Mouse (Mus musculus): Measurements from ENCODE around the gene Arhgef6. TPM values are rescaled to one million over a fixed set of nuclear protein-coding genes. Genes with fewer than 3 reads are reported as not detected.
A peak's percentile ranks its signal among the peaks of the same experiment; 100 is the strongest.

Arhgef6 gene
- polyA plus RNA-seq (2012; rRNA removed): 13.4 and 17.1 TPM in 2 replicates

DNA sequence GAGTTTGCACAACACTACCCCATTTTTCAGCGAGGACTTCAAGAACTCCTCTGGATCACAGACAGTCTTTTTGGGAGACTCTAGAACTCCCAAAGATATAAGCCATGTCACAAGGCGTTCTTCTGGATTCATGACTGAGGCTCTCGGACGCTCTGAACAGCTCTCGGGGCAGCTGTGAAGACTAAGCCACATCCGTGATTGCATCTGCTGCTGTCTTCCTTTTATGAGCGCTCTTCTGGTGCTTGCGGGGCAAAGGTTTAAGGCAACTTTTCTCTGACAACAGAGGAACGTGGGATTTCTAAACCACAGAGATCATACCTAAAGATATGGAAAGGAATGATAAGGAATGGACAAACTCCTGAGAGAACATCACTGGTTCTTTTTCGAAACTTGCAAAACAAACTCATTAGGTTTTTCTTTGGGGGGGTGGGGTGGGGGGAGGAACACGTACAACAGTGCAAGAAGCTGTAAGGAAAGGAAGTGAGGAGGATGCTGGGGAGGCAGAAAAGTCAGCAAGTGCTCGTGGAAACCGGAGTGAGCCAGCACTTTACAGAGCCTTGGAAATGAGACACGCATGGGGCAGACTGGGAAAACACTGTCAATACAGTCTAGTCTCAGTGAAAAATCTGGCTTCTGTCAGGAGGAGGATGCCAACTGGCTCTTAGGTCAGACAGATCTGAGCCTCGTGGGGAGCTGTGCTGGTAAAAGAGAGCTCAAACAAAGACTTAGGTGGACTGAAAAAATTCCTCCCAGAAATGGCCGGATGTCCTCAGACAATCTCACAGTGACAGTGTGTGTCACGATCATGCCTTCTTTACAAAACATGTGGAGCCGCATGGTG is at the start of gene Arhgef6:
Gene Arhgef6, minus strand, starts transcription at position 359 of the 841 bp plus-strand sequence.
- TF ChIP-seq CTCF (IDR thresholded peaks at IDR 0.05; ENCODE audit: extremely low read depth, insufficient read depth, low read length) (no peak), POLR2A (IDR thresholded peaks at IDR 0.05; ENCODE audit: extremely low read depth, insufficient read depth, low read length) (no peak)
- H3K27ac ChIP-seq (ENCODE audit: insufficient read depth, low read length): peak within 1 kb of the TSS; percentile 81; the same call in 1 of the 2 replicates
- no peaks in the 10 kb centered on the region; the same call in 1 of the 2 replicates for H3K4me1 ChIP-seq (ENCODE audit: control insufficient read depth, insufficient read depth, low read length)
- H3K4me3 ChIP-seq (ENCODE audit: insufficient read depth, low read length): no peak within 1 kb of the TSS

- Histone ChIP-seq H3K4me1 (ENCODE audit: control insufficient read depth, insufficient read depth, low read length) (no peaks in the 10 kb centered on the region), H3K27ac (ENCODE audit: insufficient read depth, low read length) (no peak overlapping the region), H3K4me3 (ENCODE audit: insufficient read depth, low read length) (no peak overlapping the region)
- TF ChIP-seq CTCF (IDR thresholded peaks at IDR 0.05; ENCODE audit: extremely low read depth, insufficient read depth, low read length) (no peak), POLR2A (IDR thresholded peaks at IDR 0.05; ENCODE audit: extremely low read depth, insufficient read depth, low read length) (no peak)
These were observed 42.4 kb upstream of the Arhgef6 start for GRCm38 (mm10) chrX:57380915-57381314.

DNA sequence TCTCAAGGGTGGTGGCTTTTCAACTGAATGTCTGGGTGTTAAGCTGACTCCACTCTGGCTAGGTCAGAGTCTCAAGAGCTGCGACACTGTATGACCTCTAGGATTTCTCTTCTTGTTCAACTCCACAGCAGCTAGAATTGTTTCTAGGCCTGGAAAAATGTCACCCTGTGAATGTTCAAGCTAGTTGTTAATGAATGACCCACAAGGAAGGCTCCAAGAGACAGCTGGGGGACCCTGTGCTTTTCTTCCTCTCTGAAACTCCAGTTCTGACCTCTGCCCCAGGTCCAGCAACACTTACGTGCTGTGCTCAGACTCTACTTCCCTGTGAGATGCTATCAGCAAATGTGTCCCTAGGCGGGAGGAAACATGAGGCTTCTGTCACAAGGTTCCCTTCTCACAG is 40.0 kb upstream of the Arhgef6 start:
- H3K4me3 ChIP-seq (ENCODE audit: insufficient read depth, low read length): no peak overlapping the region
- no peak for TF ChIP-seq CTCF (IDR thresholded peaks at IDR 0.05; ENCODE audit: extremely low read depth, insufficient read depth, low read length)
- H3K27ac ChIP-seq (ENCODE audit: insufficient read depth, low read length): no peak overlapping the region
- H3K4me1 ChIP-seq (ENCODE audit: control insufficient read depth, insufficient read depth, low read length): no peaks in the 10 kb centered on the region

DNA sequence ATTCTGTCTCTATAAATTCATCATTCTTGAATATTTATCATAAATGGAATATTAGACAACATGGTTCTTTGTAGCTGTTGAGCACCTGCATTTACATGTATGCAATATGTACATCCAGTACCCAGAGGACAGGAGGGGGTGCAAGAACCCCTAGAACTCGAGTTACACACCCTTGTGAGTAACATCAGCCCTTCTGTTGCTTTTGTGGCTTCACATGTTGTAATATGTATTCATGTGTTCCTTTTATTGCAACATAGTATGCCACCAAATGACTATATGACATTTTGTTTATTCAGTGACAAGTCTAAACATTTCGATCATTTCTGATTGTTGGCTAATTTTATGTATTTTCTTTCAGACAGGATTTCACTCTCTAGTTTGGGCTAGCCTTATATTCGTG is 38.6 kb upstream of the Arhgef6 start:
- no peak overlapping the region for H3K27ac ChIP-seq (ENCODE audit: insufficient read depth, low read length)
- H3K4me1 ChIP-seq (ENCODE audit: control insufficient read depth, insufficient read depth, low read length): no peaks in the 10 kb centered on the region
- TF ChIP-seq POLR2A (IDR thresholded peaks at IDR 0.05; ENCODE audit: extremely low read depth, insufficient read depth, low read length) (no peak), CTCF (IDR thresholded peaks at IDR 0.05; ENCODE audit: extremely low read depth, insufficient read depth, low read length) (no peak)
- H3K4me3 ChIP-seq (ENCODE audit: insufficient read depth, low read length): no peak overlapping the region

GRCm38 (mm10) chrX:57374029-57374428 is 35.5 kb upstream of the Arhgef6 start:
- Histone ChIP-seq H3K4me1 (ENCODE audit: control insufficient read depth, insufficient read depth, low read length) (no peaks in the 10 kb centered on the region), H3K4me3 (ENCODE audit: insufficient read depth, low read length) (no peak overlapping the region), H3K27ac (ENCODE audit: insufficient read depth, low read length) (no peak overlapping the region)
- no peak for TF ChIP-seq POLR2A (IDR thresholded peaks at IDR 0.05; ENCODE audit: extremely low read depth, insufficient read depth, low read length)
- no peak for TF ChIP-seq CTCF (IDR thresholded peaks at IDR 0.05; ENCODE audit: extremely low read depth, insufficient read depth, low read length)

GRCm38 (mm10) chrX:57373543-57373942 is 35.0 kb upstream of the Arhgef6 start:
- TF ChIP-seq POLR2A (IDR thresholded peaks at IDR 0.05; ENCODE audit: extremely low read depth, insufficient read depth, low read length): no peak
- no peak for TF ChIP-seq CTCF (IDR thresholded peaks at IDR 0.05; ENCODE audit: extremely low read depth, insufficient read depth, low read length)
- Histone ChIP-seq H3K27ac (ENCODE audit: insufficient read depth, low read length) (no peak overlapping the region), H3K4me3 (ENCODE audit: insufficient read depth, low read length) (no peak overlapping the region), H3K4me1 (ENCODE audit: control insufficient read depth, insufficient read depth, low read length) (no peaks in the 10 kb centered on the region)

- H3K27ac ChIP-seq (ENCODE audit: insufficient read depth, low read length): no peak overlapping the region
- TF ChIP-seq POLR2A (IDR thresholded peaks at IDR 0.05; ENCODE audit: extremely low read depth, insufficient read depth, low read length): no peak
- no peak for TF ChIP-seq CTCF (IDR thresholded peaks at IDR 0.05; ENCODE audit: extremely low read depth, insufficient read depth, low read length)
- no peaks in the 10 kb centered on the region for H3K4me1 ChIP-seq (ENCODE audit: control insufficient read depth, insufficient read depth, low read length)
- no peak overlapping the region for H3K4me3 ChIP-seq (ENCODE audit: insufficient read depth, low read length)
These were observed 34.4 kb upstream of the Arhgef6 start for GRCm38 (mm10) chrX:57372965-57373364.

- no peak for TF ChIP-seq CTCF (IDR thresholded peaks at IDR 0.05; ENCODE audit: extremely low read depth, insufficient read depth, low read length)
- Histone ChIP-seq H3K4me3 (ENCODE audit: insufficient read depth, low read length) (no peak overlapping the region), H3K27ac (ENCODE audit: insufficient read depth, low read length) (no peak overlapping the region), H3K4me1 (ENCODE audit: control insufficient read depth, insufficient read depth, low read length) (no peaks in the 10 kb centered on the region)
These were observed 26.5 kb upstream of the Arhgef6 start for GRCm38 (mm10) chrX:57364891-57365569.

DNA sequence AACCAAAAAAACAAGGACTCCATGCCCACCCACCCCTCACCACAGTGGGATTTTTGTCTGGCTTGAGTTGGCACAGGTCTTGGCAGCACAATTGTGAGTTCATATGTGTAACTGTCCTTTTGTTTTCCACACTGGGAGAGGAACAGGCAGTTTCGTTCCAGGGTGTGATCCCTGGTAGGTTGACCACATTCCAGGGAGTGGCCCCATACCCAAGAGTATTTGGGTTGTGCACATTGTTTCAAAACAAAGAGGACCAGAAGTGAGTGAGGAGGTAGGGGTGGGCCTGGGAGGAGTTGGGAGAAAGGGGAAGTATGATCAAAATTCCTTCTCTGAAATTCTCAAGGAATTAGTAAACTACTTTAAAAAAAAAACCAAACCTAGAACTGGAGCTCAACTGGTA is 20.8 kb upstream of the Arhgef6 start:
- H3K27ac ChIP-seq (ENCODE audit: insufficient read depth, low read length): no peak overlapping the region
- TF ChIP-seq CTCF (IDR thresholded peaks at IDR 0.05; ENCODE audit: extremely low read depth, insufficient read depth, low read length): no peak
- no peak for TF ChIP-seq POLR2A (IDR thresholded peaks at IDR 0.05; ENCODE audit: extremely low read depth, insufficient read depth, low read length)
- no peaks in the 10 kb centered on the region for H3K4me1 ChIP-seq (ENCODE audit: control insufficient read depth, insufficient read depth, low read length)
- no peak overlapping the region for H3K4me3 ChIP-seq (ENCODE audit: insufficient read depth, low read length)

DNA sequence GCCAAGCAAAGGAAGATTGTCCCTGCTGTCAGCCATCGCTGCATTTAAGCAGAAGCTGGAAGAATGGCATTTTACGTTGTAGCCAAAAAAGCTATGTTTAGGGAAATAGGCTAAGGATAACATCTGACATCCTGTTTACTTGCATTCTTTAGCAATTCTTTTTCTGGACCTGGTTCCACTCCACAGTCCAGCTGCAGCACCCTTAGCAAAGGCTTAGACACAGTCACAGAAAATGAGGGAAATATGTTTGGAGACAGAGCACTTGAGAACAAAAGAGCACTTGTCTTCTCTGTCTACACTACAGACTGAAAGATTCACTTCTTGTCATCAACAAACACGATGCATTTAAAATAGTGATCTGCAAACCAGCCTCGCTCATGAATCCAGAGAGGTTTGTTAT is 691 bp upstream of the Arhgef6 start:
- TF ChIP-seq CTCF (IDR thresholded peaks at IDR 0.05; ENCODE audit: extremely low read depth, insufficient read depth, low read length): no peak
- TF ChIP-seq POLR2A (IDR thresholded peaks at IDR 0.05; ENCODE audit: extremely low read depth, insufficient read depth, low read length): no peak
- peak overlapping the region; percentile 81; the same call in 1 of the 2 replicates for H3K27ac ChIP-seq (ENCODE audit: insufficient read depth, low read length)
- no peaks in the 10 kb centered on the region; the same call in 1 of the 2 replicates for H3K4me1 ChIP-seq (ENCODE audit: control insufficient read depth, insufficient read depth, low read length)
- H3K4me3 ChIP-seq (ENCODE audit: insufficient read depth, low read length): no peak overlapping the region

All from cortical plate, adult 2 months (tissue).